27 mouse cellular contexts compared by ENCODE assay signal in genomic region chr14:30343740-30344139, GRCm38 (mm10).
A peak's percentile ranks its signal among the peaks of the same experiment; 100 is the strongest.
DNase-seq lines count a peak whose midpoint lies in the region; ATAC-seq lines count a peak whose summit lies in the region.
"Had no signal": no experiment of that assay in that cellular context is flagged by ENCODE, and none has a peak within 500 bp of the region (broad histone marks: within the 10 kb centered on the region; RNA-seq: fewer than 3 reads in every experiment).

No protein-coding gene starts in this region.

- H3K9ac ChIP-seq in kidney, embryonic 15.5 days = no peak overlapping the region
- H3K9ac ChIP-seq in kidney, embryonic 14.5 days (ENCODE audit: low read depth, low read length) = no peak overlapping the region
- H3K9ac ChIP-seq in midbrain, embryonic 11.5 days (ENCODE audit: low read length) = no peak overlapping the region
- no peak overlapping the region for H3K9ac ChIP-seq in midbrain, embryonic 14.5 days (replicated peaks; ENCODE audit: low read length)
- H3K9ac ChIP-seq: forebrain, embryonic 12.5 days; heart, embryonic 12.5 days; hindbrain, embryonic 13.5 days; limb, embryonic 15.5 days; liver, embryonic 13.5 days; neural tube, embryonic 13.5 days had no signal

- 85% methylated on average over 7 of the region's 7 CpGs for WGBS in kidney, embryonic 15.5 days
- WGBS in kidney, embryonic 14.5 days = 80% methylated on average over 7 of the region's 7 CpGs
- WGBS in midbrain, embryonic 11.5 days = 79% methylated on average over 7 of the region's 7 CpGs
- 65% methylated on average over 7 of the region's 7 CpGs for WGBS in midbrain, embryonic 14.5 days

- no peak overlapping the region for H3K4me2 ChIP-seq in kidney, embryonic 15.5 days
- H3K4me2 ChIP-seq in kidney, embryonic 14.5 days (replicated peaks; ENCODE audit: low read depth, low read length) = no peak overlapping the region
- no peak overlapping the region for H3K4me2 ChIP-seq in midbrain, embryonic 11.5 days
- H3K4me2 ChIP-seq in midbrain, embryonic 14.5 days (ENCODE audit: low read length) = no peak overlapping the region
- H3K4me2 ChIP-seq: forebrain, embryonic 12.5 days; heart, embryonic 12.5 days; hindbrain, embryonic 13.5 days; limb, embryonic 15.5 days; liver, embryonic 13.5 days; neural tube, embryonic 13.5 days had no signal

- H3K4me1 ChIP-seq in kidney, embryonic 15.5 days = peaks cover 37% of the 10 kb centered on the region
- peaks cover 12% of the 10 kb centered on the region for H3K4me1 ChIP-seq in kidney, embryonic 14.5 days (ENCODE audit: control insufficient read depth, insufficient read depth, low read length)
- H3K4me1 ChIP-seq in midbrain, embryonic 11.5 days (ENCODE audit: control insufficient read depth, insufficient read depth, low read length) = no peaks in the 10 kb centered on the region
- no peaks in the 10 kb centered on the region for H3K4me1 ChIP-seq in midbrain, embryonic 14.5 days (ENCODE audit: control insufficient read depth, insufficient read depth, low read length)
- H3K4me1 ChIP-seq: forebrain, embryonic 12.5 days; hindbrain, embryonic 13.5 days; liver, embryonic 13.5 days; megakaryocyte, embryonic 14.5 days; neural tube, embryonic 13.5 days had no signal

- no peaks in the 10 kb centered on the region for H3K36me3 ChIP-seq in kidney, embryonic 15.5 days
- H3K36me3 ChIP-seq in kidney, embryonic 14.5 days (ENCODE audit: control insufficient read depth, insufficient read depth, low read length) = no peaks in the 10 kb centered on the region
- no peaks in the 10 kb centered on the region for H3K36me3 ChIP-seq in midbrain, embryonic 11.5 days (ENCODE audit: control insufficient read depth, insufficient read depth, low read length)
- H3K36me3 ChIP-seq in midbrain, embryonic 14.5 days (ENCODE audit: control insufficient read depth, insufficient read depth, low read length) = 0 out of 2 replicates have a peak, but pooled peaks cover 3% of the 10 kb centered on the region
- H3K36me3 ChIP-seq: forebrain, embryonic 12.5 days; heart, embryonic 12.5 days; limb, embryonic 10.5 days; limb, embryonic 15.5 days; liver, embryonic 13.5 days had no signal

- H3K9me3 ChIP-seq in kidney, embryonic 15.5 days (replicated peaks) = no peaks in the 10 kb centered on the region
- no peaks in the 10 kb centered on the region for H3K9me3 ChIP-seq in kidney, embryonic 14.5 days (ENCODE audit: control insufficient read depth, low read length)
- no peaks in the 10 kb centered on the region for H3K9me3 ChIP-seq in midbrain, embryonic 11.5 days (ENCODE audit: control insufficient read depth, low read length)
- no peaks in the 10 kb centered on the region for H3K9me3 ChIP-seq in midbrain, embryonic 14.5 days (ENCODE audit: control insufficient read depth, low read length)
- H3K9me3 ChIP-seq: forebrain, embryonic 12.5 days; heart, embryonic 12.5 days; hindbrain, embryonic 13.5 days; limb, embryonic 10.5 days; limb, embryonic 15.5 days; liver, embryonic 13.5 days; megakaryocyte, embryonic 14.5 days; neural tube, embryonic 13.5 days had no signal

- ATAC-seq in kidney, embryonic 15.5 days (replicated peaks; ENCODE audit: low FRiP score) = no peak
- ATAC-seq in kidney, embryonic 14.5 days (ENCODE audit: low FRiP score, low TSS enrichment) = no peak
- no peak for ATAC-seq in midbrain, embryonic 11.5 days (ENCODE audit: low FRiP score)
- no peak for ATAC-seq in midbrain, embryonic 14.5 days (ENCODE audit: low FRiP score, low TSS enrichment)
- ATAC-seq: inflammation-experienced regulatory T-cells, adult 6 months; lung, postnatal 0 days had no signal

- peak; percentile 31 for DNase-seq in midbrain, embryonic 11.5 days (ENCODE audit: low spot score, missing footprints)
- no peak for DNase-seq in midbrain, embryonic 14.5 days
- peak; percentile 36 for DNase-seq in right cerebral cortex, postnatal 25 days
- no peak for DNase-seq in right cerebral cortex, postnatal 4 days
- DNase-seq: adrenal gland, postnatal 25 days; B cell, adult 2 months; cerebellum, adult 18-20 months; cerebellum, postnatal 10 days; heart, adult 2 months; heart, postnatal 4 days; kidney, adult 11 months; kidney, postnatal 36 days; liver, embryonic 13.5 days; lung, adult 18-20 months; lung, postnatal 4 days had no signal

- H3K27me3 ChIP-seq in kidney, embryonic 15.5 days = no peaks in the 10 kb centered on the region
- H3K27me3 ChIP-seq in kidney, embryonic 14.5 days (ENCODE audit: control insufficient read depth, insufficient read depth, low read length) = no peaks in the 10 kb centered on the region
- H3K27me3 ChIP-seq in midbrain, embryonic 11.5 days (ENCODE audit: control insufficient read depth, insufficient read depth, low read length) = no peaks in the 10 kb centered on the region; the same call in 1 of the 2 replicates
- no peaks in the 10 kb centered on the region for H3K27me3 ChIP-seq in midbrain, embryonic 14.5 days (ENCODE audit: control insufficient read depth, insufficient read depth, low read length)
- H3K27me3 ChIP-seq: heart, embryonic 12.5 days; neural tube, embryonic 13.5 days had no signal

- H3K4me3 ChIP-seq in kidney, embryonic 15.5 days (replicated peaks) = no peak overlapping the region
- H3K4me3 ChIP-seq in kidney, embryonic 14.5 days (ENCODE audit: low read length) = no peak overlapping the region
- no peak overlapping the region for H3K4me3 ChIP-seq in midbrain, embryonic 11.5 days (ENCODE audit: low read depth, low read length)
- no peak overlapping the region for H3K4me3 ChIP-seq in midbrain, embryonic 14.5 days (replicated peaks; ENCODE audit: low read depth, low read length)
- H3K4me3 ChIP-seq: erythroblast, embryonic 14.5 days; forebrain, embryonic 12.5 days; heart, adult 2 months; heart, embryonic 12.5 days; hindbrain, embryonic 13.5 days; limb, embryonic 10.5 days; limb, embryonic 15.5 days; liver, embryonic 13.5 days; megakaryocyte, embryonic 14.5 days; neural tube, embryonic 13.5 days had no signal

- H3K27ac ChIP-seq in kidney, embryonic 15.5 days = 0 out of 2 replicates have a peak overlapping the region, but pooled peaks have one; percentile 2
- H3K27ac ChIP-seq in kidney, embryonic 14.5 days (ENCODE audit: low read depth, low read length) = no peak overlapping the region
- no peak overlapping the region for H3K27ac ChIP-seq in midbrain, embryonic 11.5 days (ENCODE audit: low read depth, low read length)
- H3K27ac ChIP-seq in midbrain, embryonic 14.5 days (replicated peaks; ENCODE audit: low read depth, low read length) = no peak overlapping the region
- H3K27ac ChIP-seq: forebrain, embryonic 12.5 days; heart, adult 2 months; hindbrain, embryonic 13.5 days; limb, embryonic 10.5 days; limb, embryonic 15.5 days; liver, embryonic 13.5 days; neural tube, embryonic 13.5 days had no signal

Comparison
In these comparisons a context has a peak if more than half of its experiments do, and no peak if none do; other contexts are left out.
1. DNase-seq: peak in midbrain, embryonic 11.5 days (single experiment) and right cerebral cortex, postnatal 25 days (single experiment); none in midbrain, embryonic 14.5 days (single experiment) and right cerebral cortex, postnatal 4 days (single experiment).